Mouse (Mus musculus) activated CD4-positive, CD25-positive, alpha-beta regulatory T cell, adult 4 months (primary cell): ENCODE data around the gene Magi2. TPM values are rescaled to one million over a fixed set of nuclear protein-coding genes. Genes with fewer than 3 reads are reported as not detected.

Experiments used
- ATAC-seq: one replicate; pipeline ENCODE4 v1.8.0; 2017
- polyA plus RNA-seq, 2 experiments: library from polyadenylated mRNA; unstranded; fragments of 100-300 nt; shearing (Covaris generic); gene quantifications; one replicate each; pipeline ENCODE4 v1.2.1; 2017

Gene Magi2
- polyA plus RNA-seq, 2 experiments from 2014 or later = 0.11 to 0.54 TPM

GRCm38 (mm10) chr5:20620596-20621511 lies 1394.0 kb downstream of the Magi2 start:
- ATAC-seq = no peak

GRCm38 (mm10) chr5:20622417-20622816 lies 1395.6 kb downstream of the Magi2 start:
- ATAC-seq = no peak

GRCm38 (mm10) chr5:20622837-20623573 lies 1396.2 kb downstream of the Magi2 start:
- ATAC-seq = no peak

GRCm38 (mm10) chr5:20625117-20625516 lies 1398.3 kb downstream of the Magi2 start:
- no peak for ATAC-seq

GRCm38 (mm10) chr5:20628954-20629601 lies 1402.2 kb downstream of the Magi2 start:
- no peak for ATAC-seq

GRCm38 (mm10) chr5:20634046-20634769 lies 1407.4 kb downstream of the Magi2 start:
- no peak for ATAC-seq

- ATAC-seq = no peak
Measured at GRCm38 (mm10) chr5:20634822-20635221, 1408.0 kb downstream of the Magi2 start.

GRCm38 (mm10) chr5:20637300-20637989 lies 1410.6 kb downstream of the Magi2 start:
- no peak for ATAC-seq

- no peak for ATAC-seq
Measured at GRCm38 (mm10) chr5:20642196-20642595, 1415.4 kb downstream of the Magi2 start.

GRCm38 (mm10) chr5:20643741-20644140 lies 1416.9 kb downstream of the Magi2 start:
- ATAC-seq = no peak

GRCm38 (mm10) chr5:20646947-20647346 lies 1420.1 kb downstream of the Magi2 start:
- ATAC-seq = no peak

- ATAC-seq = no peak
Measured at GRCm38 (mm10) chr5:20653425-20654185, 1426.8 kb downstream of the Magi2 start.

GRCm38 (mm10) chr5:20654766-20655472 lies 1428.1 kb downstream of the Magi2 start:
- no peak for ATAC-seq

- ATAC-seq = no peak
Measured at GRCm38 (mm10) chr5:20657056-20657455, 1430.2 kb downstream of the Magi2 start.

GRCm38 (mm10) chr5:20667601-20668000 lies 1440.8 kb downstream of the Magi2 start:
- no peak for ATAC-seq

GRCm38 (mm10) chr5:20668736-20669355 lies 1442.0 kb downstream of the Magi2 start:
- no peak for ATAC-seq

- no peak for ATAC-seq
Measured at GRCm38 (mm10) chr5:20669456-20669855, 1442.6 kb downstream of the Magi2 start.

- no peak for ATAC-seq
Measured at GRCm38 (mm10) chr5:20671826-20672225, 1445.0 kb downstream of the Magi2 start.

- ATAC-seq = no peak
Measured at GRCm38 (mm10) chr5:20674523-20674922, 1447.7 kb downstream of the Magi2 start.

GRCm38 (mm10) chr5:20675163-20675665 lies 1448.4 kb downstream of the Magi2 start:
- no peak for ATAC-seq
